Mouse (Mus musculus): ENCODE measurements around the gene Dab1.

Gene Dab1

DNA sequence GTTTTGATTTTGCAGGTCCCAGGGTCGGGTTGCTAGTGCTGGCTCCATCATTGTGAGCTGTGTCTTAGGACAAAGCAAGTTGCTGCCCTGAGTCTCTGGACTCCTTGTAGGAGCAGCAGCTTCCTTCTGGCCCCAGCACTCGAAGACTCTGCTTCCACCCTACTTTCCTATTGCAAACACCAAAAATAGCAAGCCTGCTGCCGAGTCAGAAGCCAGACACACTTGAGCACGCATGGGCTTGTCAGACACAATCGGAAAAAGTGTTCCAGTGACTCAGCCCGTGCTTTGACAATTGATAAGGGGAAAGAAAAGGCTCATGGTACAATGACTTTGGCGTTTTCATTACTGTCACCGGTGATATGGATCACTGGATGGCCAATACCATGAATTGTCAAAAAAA is 1110.0 kb downstream of the Dab1 start:
- DNase-seq (ENCODE audit: low spot score in 2 of 2): no peak

DNA sequence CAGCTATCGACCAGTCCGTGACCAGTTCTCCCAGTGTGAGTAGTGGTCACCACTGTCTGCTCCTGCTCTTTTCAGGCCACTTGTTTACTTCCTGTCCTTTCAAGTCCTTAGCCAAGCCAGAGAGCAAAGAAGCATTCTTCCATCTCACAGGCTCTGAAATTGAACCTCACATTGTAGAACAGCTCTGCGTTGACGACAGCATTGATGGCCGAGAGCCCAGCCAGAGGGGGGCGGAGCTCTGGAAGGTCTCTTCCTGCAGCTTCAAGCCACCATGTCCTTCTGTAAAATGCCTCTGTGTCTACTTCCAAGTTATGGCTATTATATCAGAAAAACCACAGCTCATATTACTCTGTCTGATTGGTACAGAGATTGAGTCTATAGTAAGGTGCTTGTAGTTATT is 1127.3 kb downstream of the Dab1 start:
- DNase-seq (ENCODE audit: low spot score in 2 of 2): no peak

DNA sequence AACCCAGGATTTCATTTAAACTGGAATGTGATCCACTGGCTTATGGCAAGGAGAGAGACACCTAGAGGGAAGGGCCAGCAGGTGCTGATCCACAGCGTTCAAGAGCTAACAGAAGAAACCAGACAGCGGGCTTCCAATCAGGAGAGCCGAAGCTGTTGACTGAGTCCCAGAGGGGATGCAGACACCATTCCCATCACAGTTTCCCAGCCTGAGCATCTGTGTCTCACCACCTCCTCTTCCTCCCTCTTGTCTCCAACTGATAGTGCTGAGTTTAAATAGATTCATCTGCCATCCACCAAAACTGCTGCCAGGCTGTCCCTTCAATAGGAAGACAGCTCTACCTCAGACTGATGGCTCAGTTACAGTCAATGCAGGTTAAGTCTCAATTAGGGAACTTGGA is 1134.9 kb downstream of the Dab1 start:
- DNase-seq (ENCODE audit: low spot score in 2 of 2): no peak

DNA sequence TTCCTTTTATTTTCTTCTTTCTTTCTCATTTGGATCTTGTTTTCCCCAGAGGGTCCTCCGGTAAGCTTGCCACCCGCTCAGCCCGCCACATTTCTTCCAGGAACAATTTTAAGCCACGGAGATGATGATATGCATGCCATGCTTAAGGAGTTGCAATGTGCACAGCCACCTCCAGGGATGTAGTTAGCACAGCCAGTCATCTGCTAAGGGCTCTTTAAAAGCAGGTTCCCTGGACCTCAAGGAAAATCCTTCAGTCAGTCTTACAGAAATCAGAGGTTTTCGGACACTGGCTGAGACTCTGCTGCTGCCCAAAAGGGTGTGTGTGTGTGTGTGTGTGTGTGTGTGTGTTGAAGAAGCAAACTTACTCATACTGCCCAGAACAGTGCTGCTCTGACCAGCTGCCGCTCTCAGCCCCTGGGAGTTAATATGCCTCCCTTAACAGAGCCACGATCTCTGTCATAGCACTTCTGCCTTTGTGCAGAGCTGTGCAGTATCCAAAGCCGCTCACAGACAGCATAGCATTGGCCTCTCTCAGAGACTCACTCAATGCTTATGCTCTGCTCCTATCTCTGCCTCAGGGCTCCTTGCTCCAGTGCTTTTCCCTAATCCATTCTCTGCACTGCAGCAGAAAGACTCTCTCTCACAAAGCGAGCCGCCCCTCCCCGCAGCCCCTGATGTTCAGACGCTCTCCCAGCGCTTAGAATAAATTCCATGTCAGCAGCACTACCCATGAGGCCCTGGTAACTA is 1141.9 kb downstream of the Dab1 start:
- DNase-seq (ENCODE audit: low spot score in 2 of 2): peak in 1 of 2 experiments; percentile 25

DNA sequence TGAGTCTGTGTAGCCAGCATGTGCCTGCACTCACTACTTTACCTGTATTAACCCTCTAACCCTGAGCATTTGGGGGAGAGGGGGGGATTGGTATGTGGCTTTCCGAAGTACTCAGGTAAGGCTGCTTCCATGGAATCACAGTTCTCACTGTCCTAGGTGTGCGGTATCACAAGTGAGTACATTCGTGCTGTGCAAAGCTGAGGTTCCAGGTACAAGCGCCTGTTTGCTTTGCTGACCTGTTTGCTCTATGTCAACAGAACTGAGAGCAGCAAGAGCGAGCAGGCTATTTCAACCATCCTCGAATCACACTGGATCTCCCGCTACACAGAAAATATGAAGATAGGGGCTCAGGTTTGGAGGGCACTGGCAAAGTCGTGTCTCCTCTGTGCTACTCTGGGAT is 1146.9 kb downstream of the Dab1 start, which contains the start of gene C8b:
Gene C8b, plus strand, starts transcription at position 253 of the 400 bp plus-strand sequence.
- no peak for DNase-seq (ENCODE audit: low spot score in 2 of 2)

DNA sequence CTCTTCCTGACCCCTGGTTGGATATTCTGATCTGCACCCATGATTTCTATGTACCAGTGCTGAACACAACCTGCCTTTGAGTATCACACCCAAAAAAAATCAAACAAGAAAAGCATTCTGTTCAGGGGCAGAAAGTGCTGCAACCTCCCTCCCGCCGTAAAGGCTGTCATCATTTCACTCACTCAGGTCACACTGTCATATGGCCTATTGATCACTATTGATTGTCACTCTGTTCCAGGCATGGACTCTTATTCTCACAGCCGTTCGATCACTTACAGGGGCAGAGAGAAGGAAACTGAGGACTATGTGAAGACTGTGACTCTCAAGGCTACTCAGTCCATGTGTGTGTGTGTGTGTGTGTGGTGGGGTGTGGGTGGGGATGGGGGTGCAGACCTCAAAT is 1149.0 kb downstream of the Dab1 start:
- no peak for DNase-seq (ENCODE audit: low spot score in 2 of 2)

DNA sequence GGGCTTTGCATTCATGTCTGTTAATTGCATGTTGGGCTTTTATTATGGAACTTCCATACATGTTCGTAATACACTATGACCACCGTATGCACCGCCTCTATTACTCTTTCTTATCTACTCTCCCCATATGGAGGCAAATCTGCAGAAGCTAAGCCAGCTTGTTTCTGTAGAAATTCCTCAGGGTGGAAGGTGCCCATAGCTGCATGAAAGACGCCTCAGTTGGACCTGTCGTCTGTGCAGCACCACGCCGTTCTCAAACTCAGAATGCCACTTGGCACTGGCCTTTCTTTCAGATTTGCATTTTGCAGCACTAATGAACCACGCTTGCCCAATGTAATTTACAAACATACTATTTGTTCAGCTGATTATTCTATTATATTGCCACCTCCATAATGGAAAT is 1150.4 kb downstream of the Dab1 start:
- DNase-seq (ENCODE audit: low spot score in 2 of 2): no peak

DNA sequence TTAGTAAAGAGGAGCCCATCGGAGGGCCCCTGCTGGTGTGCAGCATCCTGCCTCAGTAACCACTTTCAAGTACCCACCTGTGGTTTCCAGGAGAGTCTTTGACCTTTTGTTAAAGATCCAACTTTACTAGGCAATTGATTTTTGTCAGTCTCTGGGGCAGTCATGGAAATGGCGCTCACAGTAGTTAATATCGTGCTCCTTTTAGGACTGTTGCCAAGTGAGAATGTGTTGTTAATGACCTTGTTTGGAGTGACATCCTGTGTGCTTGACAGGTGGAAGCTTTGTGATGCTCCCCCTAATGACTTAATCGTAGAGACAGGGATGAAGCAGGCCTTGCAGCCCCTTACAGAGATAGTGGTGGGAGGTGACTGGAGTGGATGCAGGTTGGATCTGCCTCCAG is 1151.2 kb downstream of the Dab1 start:
- no peak for DNase-seq (ENCODE audit: low spot score in 2 of 2)

DNA sequence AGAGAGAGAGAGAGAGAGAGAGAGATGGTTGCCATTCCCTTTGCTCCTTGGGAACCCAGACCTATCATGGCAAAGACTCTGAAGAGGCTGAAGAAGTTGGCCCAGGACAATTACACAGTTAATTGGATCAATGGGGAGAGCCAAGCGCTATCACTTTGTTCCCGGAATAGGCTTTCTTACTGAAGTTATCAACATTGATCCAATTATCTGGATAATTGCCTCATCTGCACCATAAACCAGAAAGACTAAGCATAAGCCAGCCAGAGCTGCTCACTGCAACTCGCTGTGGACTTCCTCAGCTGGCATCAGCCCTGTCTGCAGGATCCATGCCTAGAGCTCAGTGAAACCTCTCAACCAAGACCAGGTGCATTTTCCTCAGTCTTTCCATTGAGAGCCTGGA is 1156.4 kb downstream of the Dab1 start:
- no peak for DNase-seq (ENCODE audit: low spot score in 2 of 2)

DNA sequence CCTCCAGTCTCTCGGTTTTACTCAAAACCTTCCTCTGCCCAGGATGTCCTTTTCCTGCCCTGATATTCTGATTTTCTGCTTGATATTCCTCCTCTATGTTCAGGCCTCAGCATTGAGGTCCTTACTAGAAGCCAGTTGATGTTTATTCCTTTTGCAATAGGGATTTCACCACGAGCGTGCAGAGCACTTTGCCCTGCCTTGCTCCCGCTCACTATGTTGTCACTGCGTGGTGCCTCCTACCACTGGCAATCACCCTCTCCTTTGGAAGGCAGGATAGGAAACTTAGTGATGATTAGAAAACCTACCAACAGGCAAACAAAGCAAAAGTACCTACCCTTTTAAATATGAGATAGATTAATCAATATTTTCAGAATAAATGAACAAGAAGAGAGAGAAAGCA is 1160.3 kb downstream of the Dab1 start:
- DNase-seq (ENCODE audit: low spot score in 2 of 2): no peak

DNA sequence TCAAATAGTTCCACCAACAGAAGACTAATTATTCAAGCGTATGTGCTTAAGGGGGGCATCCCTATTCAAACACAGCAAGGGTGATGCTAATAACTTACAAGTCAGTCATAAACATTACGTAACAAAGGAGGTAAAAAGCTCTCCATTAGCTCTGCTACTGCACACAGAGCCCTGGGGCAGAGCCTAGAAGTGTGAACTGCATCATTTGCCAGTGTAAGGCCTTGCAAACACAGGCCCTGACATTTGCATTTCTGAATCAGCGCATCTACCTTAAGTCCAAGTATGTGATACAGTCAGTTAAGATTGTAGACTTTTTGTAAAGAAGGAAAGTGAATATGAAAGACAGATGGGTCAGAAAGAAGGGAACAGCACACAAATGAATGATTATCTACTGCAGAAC is 1162.3 kb downstream of the Dab1 start:
- no peak for DNase-seq (ENCODE audit: low spot score in 2 of 2)

DNA sequence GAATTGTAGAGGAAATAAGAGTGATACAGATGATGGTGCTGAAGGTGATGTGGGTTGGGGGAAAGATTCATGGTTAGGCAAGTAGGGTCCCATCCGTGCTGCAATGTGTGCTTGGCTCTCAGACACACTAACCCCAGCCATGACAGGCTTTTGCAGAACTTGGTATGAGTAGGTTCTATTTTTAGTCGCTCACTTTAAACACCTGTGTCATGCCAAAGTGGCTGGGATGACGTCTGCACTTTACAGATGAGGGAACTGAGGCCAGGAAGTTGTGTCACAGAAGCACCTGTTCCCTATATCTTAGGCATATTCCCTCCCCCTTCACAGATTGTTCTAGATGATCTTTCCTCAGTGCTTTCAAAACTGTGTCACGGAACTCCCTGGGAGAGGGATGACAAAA is 1163.2 kb downstream of the Dab1 start:
- no peak for DNase-seq (ENCODE audit: low spot score in 2 of 2)

DNA sequence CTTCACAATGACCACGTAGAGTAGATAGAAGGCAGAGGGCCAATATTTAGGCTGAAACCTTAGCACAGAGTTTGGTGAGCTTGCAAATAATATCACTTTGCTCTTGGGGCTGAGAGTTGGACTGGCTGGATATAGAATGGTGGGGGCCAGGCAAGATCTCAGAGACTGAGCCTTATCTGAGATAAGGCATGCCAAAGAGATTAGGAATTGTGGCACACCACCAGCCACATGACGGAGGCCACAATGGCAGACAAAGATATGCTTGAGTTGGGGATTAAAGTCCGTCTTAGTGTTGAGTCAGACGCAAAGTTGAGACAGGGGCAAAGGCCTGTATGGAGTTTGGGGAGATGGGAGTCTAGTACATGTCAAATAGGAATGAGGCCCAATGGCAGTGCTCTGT is 1173.0 kb downstream of the Dab1 start:
- DNase-seq (ENCODE audit: low spot score in 2 of 2): no peak
